Mouse (Mus musculus) brain, embryonic 14.5 days (tissue): Measurements from ENCODE around the gene Zfp746.

Experiments
- CTCF ChIP-seq: fragments of 200-500 bp; IDR thresholded peaks from 2 replicates; pipeline ENCODE4 v1.5.1; 2012; ENCODE audit warnings: inconsistent platforms, mild to moderate bottlenecking, moderate library complexity, borderline replicate concordance; ENCODE audit not compliant: insufficient read depth, insufficient read length; ENCODE audit errors: extremely low read depth
- POLR2A ChIP-seq: fragments of 200-500 bp; IDR thresholded peaks from 2 replicates; pipeline ENCODE4 v1.6.1; 2012; ENCODE audit warnings: mild to moderate bottlenecking, inconsistent platforms, borderline replicate concordance; ENCODE audit not compliant: poor library complexity, insufficient read depth, insufficient read length, severe bottlenecking; ENCODE audit errors: extremely low read depth

GRCm38 (mm10) chr6:48064451-48064850, 21.9 kb downstream of the Zfp746 start:
- TF ChIP-seq CTCF = no peak
- no peak for TF ChIP-seq POLR2A
